Mouse (Mus musculus): ENCODE measurements around the gene Coro1c. TPM values are rescaled to one million over a fixed set of nuclear protein-coding genes. Genes with fewer than 3 reads are reported as not detected.

Coro1c gene
- total and polyA plus RNA-seq, 3 experiments, result 77.3 to 158 (median 103) TPM

- H3K79me2 ChIP-seq (ENCODE audit: control insufficient read depth, insufficient read depth, low read length, poor library complexity), result no peaks in the 10 kb centered on the region
- no peak for TF ChIP-seq CHD2 (IDR thresholded peaks at IDR 0.05; ENCODE audit: low read length)
- TF ChIP-seq MYC (IDR thresholded peaks at IDR 0.05; ENCODE audit: low read depth, low read length), result no peak
- no peak for TF ChIP-seq NELFE (IDR thresholded peaks at IDR 0.05; ENCODE audit: low read depth, low read length)
- no peak overlapping the region for H3K27ac ChIP-seq (ENCODE audit: control insufficient read depth, low read depth, low read length)
- no peak overlapping the region for H3K9ac ChIP-seq (ENCODE audit: control insufficient read depth, low read depth, low read length, poor library complexity, severe bottlenecking)
- H3K9me3 ChIP-seq (replicated peaks; ENCODE audit: insufficient read depth, low read length), result no peaks in the 10 kb centered on the region
- peaks cover 0 to 4% of the 10 kb centered on the region in 2 experiments; a peak in 1 of 4 replicates for H3K4me1 ChIP-seq (ENCODE audit: control insufficient read depth in 1 of 2, insufficient read depth in 2 of 2, low read length in 2 of 2)
- H3K4me3 ChIP-seq (ENCODE audit: control insufficient read depth in 1 of 2, insufficient read depth in 1 of 2, low read depth in 2 of 2, low read length in 2 of 2), result no peak overlapping the region
- no peaks in the 10 kb centered on the region for H3K27me3 ChIP-seq (ENCODE audit: control insufficient read depth in 1 of 2, insufficient read depth in 2 of 2, low read length in 2 of 2)
- H3K36me3 ChIP-seq (ENCODE audit: control insufficient read depth in 1 of 2, insufficient read depth in 2 of 2, low read length in 2 of 2), result no peaks in the 10 kb centered on the region
- DNase-seq (ENCODE audit: low read depth, low spot score), result no peak
These were observed 93.5 kb downstream of the Coro1c start for GRCm38 (mm10) chr5:113815041-113815389.

- H3K4me1 ChIP-seq (ENCODE audit: control insufficient read depth in 1 of 2, insufficient read depth in 2 of 2, low read length in 2 of 2), result peaks cover 0 to 4% of the 10 kb centered on the region in 2 experiments; a peak in 1 of 4 replicates
- no peak overlapping the region for H3K27ac ChIP-seq (ENCODE audit: control insufficient read depth, low read depth, low read length)
- H3K27me3 ChIP-seq (ENCODE audit: control insufficient read depth in 1 of 2, insufficient read depth in 2 of 2, low read length in 2 of 2), result no peaks in the 10 kb centered on the region
- no peak overlapping the region for H3K9ac ChIP-seq (ENCODE audit: control insufficient read depth, low read depth, low read length, poor library complexity, severe bottlenecking)
- TF ChIP-seq ETS1 (IDR thresholded peaks at IDR 0.05; ENCODE audit: low read depth, low read length) (no peak), RAD21 (IDR thresholded peaks at IDR 0.05; ENCODE audit: low read depth, low read length) (no peak)
- DNase-seq (ENCODE audit: low read depth, low spot score), result no peak
- H3K4me3 ChIP-seq (ENCODE audit: control insufficient read depth in 1 of 2, insufficient read depth in 1 of 2, low read depth in 2 of 2, low read length in 2 of 2), result no peak overlapping the region
- H3K79me2 ChIP-seq (ENCODE audit: control insufficient read depth, insufficient read depth, low read length, poor library complexity), result no peaks in the 10 kb centered on the region
- H3K36me3 ChIP-seq (ENCODE audit: control insufficient read depth in 1 of 2, insufficient read depth in 2 of 2, low read length in 2 of 2), result no peaks in the 10 kb centered on the region
- no peaks in the 10 kb centered on the region for H3K9me3 ChIP-seq (replicated peaks; ENCODE audit: insufficient read depth, low read length)
These were observed 94.2 kb downstream of the Coro1c start for GRCm38 (mm10) chr5:113814111-113815040.

- H3K36me3 ChIP-seq (ENCODE audit: control insufficient read depth in 1 of 2, insufficient read depth in 2 of 2, low read length in 2 of 2), result no peaks in the 10 kb centered on the region
- no peak overlapping the region for H3K9ac ChIP-seq (ENCODE audit: control insufficient read depth, low read depth, low read length, poor library complexity, severe bottlenecking)
- no peaks in the 10 kb centered on the region for H3K9me3 ChIP-seq (replicated peaks; ENCODE audit: insufficient read depth, low read length)
- H3K27me3 ChIP-seq (ENCODE audit: control insufficient read depth in 1 of 2, insufficient read depth in 2 of 2, low read length in 2 of 2), result no peaks in the 10 kb centered on the region
- DNase-seq (ENCODE audit: low read depth, low spot score), result no peak
- H3K4me1 ChIP-seq (ENCODE audit: control insufficient read depth in 1 of 2, insufficient read depth in 2 of 2, low read length in 2 of 2), result peaks cover 0 to 4% of the 10 kb centered on the region in 2 experiments; a peak in 1 of 4 replicates
- no peaks in the 10 kb centered on the region for H3K79me2 ChIP-seq (ENCODE audit: control insufficient read depth, insufficient read depth, low read length, poor library complexity)
- peak; percentile 6; the same call in 1 of the 2 replicates for TF ChIP-seq ZC3H11A (IDR thresholded peaks at IDR 0.05; ENCODE audit: low read depth, low read length)
- TF ChIP-seq POLR2A (IDR thresholded peaks at IDR 0.05; ENCODE audit: control insufficient read depth in 1 of 2, insufficient read depth in 1 of 2, low read depth in 1 of 2, low read length in 2 of 2, poor library complexity in 1 of 2), result no peak
- TF ChIP-seq RAD21 (IDR thresholded peaks at IDR 0.05; ENCODE audit: low read depth, low read length), result peak; percentile 12; the same call in 1 of the 2 replicates
- TF ChIP-seq CTCF (IDR thresholded peaks at IDR 0.05 in 2 of 3, conservative IDR thresholded peaks at IDR 0.05 in 1 of 3; ENCODE audit: control insufficient read depth in 1 of 3, insufficient read depth in 1 of 3, low read depth in 2 of 3, low read length in 3 of 3, poor library complexity in 1 of 3, severe bottlenecking in 1 of 3), result peak; percentile 34 to 46 (median 44); a peak in 5 of 6 replicates
- TF ChIP-seq SMC3 (IDR thresholded peaks at IDR 0.05; ENCODE audit: low read depth, low read length), result peak; percentile 24; the same call in 1 of the 2 replicates
- no peak overlapping the region for H3K27ac ChIP-seq (ENCODE audit: control insufficient read depth, low read depth, low read length)
- H3K4me3 ChIP-seq (ENCODE audit: control insufficient read depth in 1 of 2, insufficient read depth in 1 of 2, low read depth in 2 of 2, low read length in 2 of 2), result no peak overlapping the region
These were observed 95.0 kb downstream of the Coro1c start for GRCm38 (mm10) chr5:113813608-113814007.

All from MEL (cell line).